Mouse (Mus musculus): ENCODE results near the gene Scn1a. TPM values are rescaled to one million over a fixed set of nuclear protein-coding genes. Genes with fewer than 3 reads are reported as not detected.

Scn1a gene
- polyA plus RNA-seq, 1 experiment from 2014 or later = 1.8 TPM

DNA sequence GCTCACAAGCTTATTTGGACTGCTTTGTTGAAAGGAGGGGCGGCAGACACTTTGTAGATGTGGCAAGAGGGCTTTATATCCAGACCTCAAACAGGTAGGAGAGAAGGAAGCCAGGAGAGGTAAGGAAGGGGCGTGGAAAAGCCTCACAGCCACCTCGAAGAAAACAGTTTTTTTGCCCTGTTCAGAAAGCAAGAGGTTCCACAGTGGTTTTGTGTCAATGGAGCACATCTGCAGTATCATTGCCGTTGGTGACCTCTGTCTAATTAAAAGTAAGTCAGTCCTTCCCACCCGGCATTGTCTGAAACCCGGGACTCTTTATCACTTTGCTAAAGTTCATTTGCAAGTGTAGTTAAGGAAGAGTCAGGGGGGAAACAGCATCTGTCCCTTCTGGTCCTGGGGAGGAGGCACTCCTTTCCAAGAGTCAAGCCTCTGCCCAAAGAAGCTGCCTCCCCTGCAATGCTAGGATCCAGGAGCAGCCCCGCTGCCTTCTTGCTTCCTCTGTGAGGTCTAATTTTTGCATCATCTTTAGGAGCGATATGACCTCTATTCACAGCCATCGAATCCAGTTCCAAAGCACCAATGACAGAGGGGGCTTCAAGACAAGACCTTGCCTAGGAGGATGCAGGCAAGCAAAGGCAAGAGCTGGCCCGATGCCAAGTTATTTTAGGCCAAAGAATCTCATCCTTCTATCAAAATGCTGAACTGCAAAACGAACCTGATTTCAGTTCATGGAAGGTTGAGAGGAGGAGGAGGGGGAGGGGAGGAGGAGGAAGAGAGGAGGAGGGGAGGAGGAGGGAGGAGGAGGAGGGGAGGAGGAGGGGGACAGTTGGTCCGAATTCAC is 31.5 kb downstream of the Scn1a start:
- Histone ChIP-seq H3K36me3 (no peaks in the 10 kb centered on the region), H3K27ac (no peak overlapping the region), H3K9me3 (no peaks in the 10 kb centered on the region), H3K27me3 (peaks cover 25% of the 10 kb centered on the region), H3K4me3 (replicated peaks) (peak overlapping the region; percentile 47), H3K4me2 (peak overlapping the region; percentile 64), H3K9ac (replicated peaks) (peak overlapping the region; percentile 2; the same call in 1 of the 2 replicates), H3K4me1 (replicated peaks) (no peaks in the 10 kb centered on the region; the same call in 1 of the 2 replicates)
- 8% methylated on average over 12 of the region's 12 CpGs for WGBS
- ATAC-seq (ENCODE audit: insufficient number of reproducible peaks, insufficient read depth, low FRiP score, low TSS enrichment, low read depth) = no peak

DNA sequence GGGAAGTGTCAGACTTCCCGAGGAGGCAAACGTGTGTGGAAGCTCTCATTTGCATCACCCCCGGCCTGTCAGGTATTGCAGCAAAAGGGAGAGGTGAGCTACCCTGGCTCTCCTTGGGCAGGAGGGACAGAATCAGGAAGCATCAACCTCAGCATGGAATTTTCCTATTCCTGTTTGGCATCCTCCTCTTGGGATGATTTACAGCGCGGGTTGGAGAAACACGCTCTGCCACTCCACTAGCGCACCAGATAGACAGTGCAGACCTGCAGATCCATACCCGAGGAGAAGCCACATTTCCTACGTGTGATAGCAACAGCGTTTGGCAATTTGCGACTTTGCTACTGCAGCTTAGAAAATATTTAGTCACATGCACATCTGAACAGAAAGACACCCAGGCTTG is 32.2 kb downstream of the Scn1a start:
- Histone ChIP-seq H3K9me3 (no peaks in the 10 kb centered on the region), H3K4me2 (peak overlapping the region; percentile 64), H3K4me1 (replicated peaks) (no peaks in the 10 kb centered on the region; the same call in 1 of the 2 replicates), H3K9ac (replicated peaks) (no peak overlapping the region), H3K4me3 (replicated peaks) (peak overlapping the region; percentile 47), H3K27ac (no peak overlapping the region), H3K36me3 (no peaks in the 10 kb centered on the region), H3K27me3 (peaks cover 25% of the 10 kb centered on the region)
- WGBS = 13% methylated on average over 11 of the region's 11 CpGs
- ATAC-seq (ENCODE audit: insufficient number of reproducible peaks, insufficient read depth, low FRiP score, low TSS enrichment, low read depth) = no peak

DNA sequence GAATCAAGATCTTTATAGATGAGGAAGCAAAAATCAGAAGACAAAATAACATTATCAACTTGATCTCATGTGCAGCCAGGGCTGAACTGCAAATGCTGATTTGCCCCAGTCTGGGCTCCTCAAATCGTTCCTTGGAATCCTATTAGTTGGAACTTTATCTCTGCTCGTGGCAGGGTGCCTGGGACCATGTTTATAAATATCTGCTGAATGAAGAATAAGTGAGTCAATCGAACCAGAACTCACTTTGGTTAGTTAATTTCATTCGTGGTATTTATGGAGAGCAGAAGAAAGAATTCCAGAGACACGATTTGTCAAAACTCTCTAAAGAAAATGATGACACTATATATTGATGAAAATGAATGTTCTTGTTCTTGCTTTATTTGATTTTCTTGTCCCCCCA is 48.1 kb downstream of the Scn1a start:
- no peak for ATAC-seq (ENCODE audit: insufficient number of reproducible peaks, insufficient read depth, low FRiP score, low TSS enrichment, low read depth)
- H3K27me3 ChIP-seq = no peaks in the 10 kb centered on the region
- H3K4me2 ChIP-seq = no peak overlapping the region
- 85% methylated on average over 5 of the region's 5 CpGs for WGBS
- H3K27ac ChIP-seq = no peak overlapping the region
- no peak overlapping the region for H3K4me3 ChIP-seq (replicated peaks)
- no peak overlapping the region for H3K9ac ChIP-seq (replicated peaks)
- H3K36me3 ChIP-seq = no peaks in the 10 kb centered on the region
- no peaks in the 10 kb centered on the region for H3K4me1 ChIP-seq (replicated peaks)
- H3K9me3 ChIP-seq = no peaks in the 10 kb centered on the region

DNA sequence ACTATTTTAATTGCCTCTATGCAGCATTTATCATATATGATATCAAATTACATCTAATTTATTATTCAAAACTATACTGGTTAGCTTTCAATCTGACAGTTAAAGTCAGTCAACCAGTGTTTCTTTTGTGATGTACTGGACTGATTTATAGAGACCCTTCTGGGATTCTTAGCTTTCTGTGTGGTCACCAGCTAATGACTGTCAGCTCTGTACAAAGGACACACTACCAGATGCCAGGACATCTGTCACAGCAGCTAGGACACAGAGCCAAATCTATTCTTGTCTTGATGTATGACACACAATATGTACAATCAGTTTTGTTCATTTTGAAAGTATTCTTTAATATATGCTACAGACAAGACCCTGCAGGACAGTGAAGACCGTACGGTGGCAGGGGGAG is 72.7 kb downstream of the Scn1a start:
- Histone ChIP-seq H3K4me3 (replicated peaks) (no peak overlapping the region), H3K36me3 (no peaks in the 10 kb centered on the region), H3K4me2 (no peak overlapping the region), H3K9me3 (no peaks in the 10 kb centered on the region), H3K9ac (replicated peaks) (no peak overlapping the region), H3K27ac (no peak overlapping the region), H3K27me3 (no peaks in the 10 kb centered on the region), H3K4me1 (replicated peaks) (no peaks in the 10 kb centered on the region)
- 88% methylated on average over 2 of the region's 2 CpGs for WGBS
- no peak for ATAC-seq (ENCODE audit: insufficient number of reproducible peaks, insufficient read depth, low FRiP score, low TSS enrichment, low read depth)

DNA sequence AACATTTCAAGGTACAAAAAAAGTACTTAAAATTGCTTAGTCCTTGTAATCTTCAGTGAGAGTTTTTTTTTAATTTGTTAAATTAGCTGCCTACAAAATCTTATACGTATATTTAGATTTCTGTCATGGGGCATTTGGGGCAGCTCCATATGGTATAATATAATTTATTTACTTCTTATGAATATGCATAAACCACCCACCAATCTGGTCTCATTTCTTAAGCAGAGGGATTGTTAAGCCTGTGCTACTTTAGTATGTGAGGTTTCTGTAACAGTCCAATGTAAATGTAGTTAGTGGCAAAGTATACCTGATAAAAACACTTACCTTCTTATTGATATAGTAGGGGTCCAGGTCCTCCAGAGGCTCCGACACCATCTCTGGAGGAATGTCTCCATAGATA is 90.0 kb downstream of the Scn1a start:
- no peak for ATAC-seq (ENCODE audit: insufficient number of reproducible peaks, insufficient read depth, low FRiP score, low TSS enrichment, low read depth)
- Histone ChIP-seq H3K4me1 (replicated peaks) (no peaks in the 10 kb centered on the region), H3K36me3 (no peaks in the 10 kb centered on the region), H3K27me3 (no peaks in the 10 kb centered on the region), H3K9me3 (no peaks in the 10 kb centered on the region), H3K27ac (no peak overlapping the region), H3K9ac (replicated peaks) (no peak overlapping the region), H3K4me2 (no peak overlapping the region), H3K4me3 (replicated peaks) (no peak overlapping the region)
- 93% methylated on average over 2 of the region's 2 CpGs for WGBS

DNA sequence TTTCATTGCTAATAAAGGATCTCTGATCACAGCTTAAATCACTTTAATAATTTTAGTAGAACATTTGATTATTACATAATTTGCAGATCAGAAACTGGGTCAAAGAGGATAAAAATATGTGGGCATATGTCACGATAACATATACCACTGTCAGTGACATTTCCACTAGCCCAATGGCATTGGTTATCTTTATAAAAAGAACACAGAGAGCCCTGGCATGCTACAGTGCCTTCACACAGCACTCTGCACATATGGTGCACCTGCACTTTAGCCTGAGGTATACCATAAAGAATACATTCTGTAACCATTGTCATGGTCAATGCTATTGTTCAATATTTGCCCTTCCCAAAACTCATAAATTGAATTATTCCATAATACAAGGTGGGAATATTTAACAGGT is 94.0 kb downstream of the Scn1a start:
- Histone ChIP-seq H3K27me3 (no peaks in the 10 kb centered on the region), H3K4me3 (replicated peaks) (no peak overlapping the region), H3K9me3 (no peaks in the 10 kb centered on the region), H3K4me1 (replicated peaks) (no peaks in the 10 kb centered on the region), H3K27ac (no peak overlapping the region), H3K9ac (replicated peaks) (no peak overlapping the region), H3K36me3 (no peaks in the 10 kb centered on the region), H3K4me2 (no peak overlapping the region)
- ATAC-seq (ENCODE audit: insufficient number of reproducible peaks, insufficient read depth, low FRiP score, low TSS enrichment, low read depth) = no peak
- WGBS = 98% methylated on average over 1 of the region's 1 CpGs

DNA sequence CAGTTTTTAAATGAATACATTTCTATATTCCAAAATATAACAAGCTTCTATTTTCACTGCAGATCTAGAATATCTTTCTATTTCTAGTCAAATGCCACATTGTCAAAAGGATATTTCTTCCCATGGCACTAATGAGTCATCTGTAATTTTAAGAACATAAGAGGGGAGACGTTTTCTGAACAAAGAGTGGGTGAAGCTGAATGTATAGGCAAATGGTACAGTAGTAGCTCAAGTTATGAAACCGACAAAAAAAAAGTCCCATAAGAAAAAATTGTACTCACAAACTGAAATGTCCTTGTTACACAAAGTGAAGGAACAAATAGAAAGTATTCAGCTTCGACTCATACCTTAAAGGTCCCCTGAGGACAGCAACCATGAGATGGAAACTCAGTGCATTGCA is 94.5 kb downstream of the Scn1a start:
- ATAC-seq (ENCODE audit: insufficient number of reproducible peaks, insufficient read depth, low FRiP score, low TSS enrichment, low read depth) = no peak
- Histone ChIP-seq H3K4me1 (replicated peaks) (no peaks in the 10 kb centered on the region), H3K27ac (no peak overlapping the region), H3K4me2 (no peak overlapping the region), H3K9me3 (no peaks in the 10 kb centered on the region), H3K4me3 (replicated peaks) (no peak overlapping the region), H3K27me3 (no peaks in the 10 kb centered on the region), H3K36me3 (no peaks in the 10 kb centered on the region), H3K9ac (replicated peaks) (no peak overlapping the region)
- WGBS = 75% methylated on average over 3 of the region's 3 CpGs

DNA sequence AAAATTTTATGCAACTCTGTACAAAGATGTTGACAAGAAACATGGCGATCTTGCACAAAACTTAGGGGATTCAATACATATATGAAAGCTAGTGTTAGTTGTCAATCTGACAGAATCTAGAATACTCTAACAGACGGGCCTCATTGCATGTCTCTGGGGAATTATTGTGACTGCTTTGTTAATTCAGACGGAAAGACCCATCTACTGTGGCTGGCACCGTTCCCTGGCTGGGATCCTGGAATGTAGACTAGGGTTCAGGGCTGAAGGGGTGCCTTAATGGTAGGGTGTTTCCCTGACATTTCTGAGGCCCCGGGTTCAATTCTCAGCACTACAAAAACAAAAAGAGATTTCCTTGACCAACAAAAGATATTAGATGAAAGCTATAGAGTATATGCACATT is 103.2 kb downstream of the Scn1a start:
- H3K9ac ChIP-seq (replicated peaks) = no peak overlapping the region
- no peak overlapping the region for H3K4me3 ChIP-seq (replicated peaks)
- H3K36me3 ChIP-seq = no peaks in the 10 kb centered on the region
- ATAC-seq (ENCODE audit: insufficient number of reproducible peaks, insufficient read depth, low FRiP score, low TSS enrichment, low read depth) = no peak
- H3K27me3 ChIP-seq = no peaks in the 10 kb centered on the region
- 75% methylated on average over 5 of the region's 5 CpGs for WGBS
- no peaks in the 10 kb centered on the region for H3K4me1 ChIP-seq (replicated peaks)
- H3K4me2 ChIP-seq = no peak overlapping the region
- no peaks in the 10 kb centered on the region for H3K9me3 ChIP-seq
- H3K27ac ChIP-seq = no peak overlapping the region

DNA sequence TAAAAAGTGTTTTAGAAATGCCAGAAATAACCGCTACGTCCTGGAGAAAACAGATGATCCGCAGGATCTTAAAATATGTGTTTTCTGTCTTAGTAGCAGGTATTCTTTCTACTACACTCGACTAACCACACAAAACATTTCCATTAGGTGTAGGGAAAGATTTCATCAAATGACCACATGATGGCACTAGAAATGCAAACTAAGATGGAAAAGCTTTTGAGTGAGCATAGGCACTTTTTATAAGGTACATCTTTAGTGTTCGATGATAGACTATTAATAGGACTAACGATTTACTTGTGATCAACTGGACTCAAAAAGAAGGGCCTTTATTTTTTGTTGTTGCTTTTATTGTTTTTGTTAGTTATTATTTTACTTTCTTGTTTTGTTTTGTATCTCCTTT is 104.2 kb downstream of the Scn1a start:
- Histone ChIP-seq H3K36me3 (no peaks in the 10 kb centered on the region), H3K27me3 (no peaks in the 10 kb centered on the region), H3K27ac (no peak overlapping the region), H3K4me2 (no peak overlapping the region), H3K9me3 (no peaks in the 10 kb centered on the region), H3K9ac (replicated peaks) (no peak overlapping the region), H3K4me3 (replicated peaks) (no peak overlapping the region), H3K4me1 (replicated peaks) (no peaks in the 10 kb centered on the region)
- ATAC-seq (ENCODE audit: insufficient number of reproducible peaks, insufficient read depth, low FRiP score, low TSS enrichment, low read depth) = no peak
- 67% methylated on average over 6 of the region's 6 CpGs for WGBS

DNA sequence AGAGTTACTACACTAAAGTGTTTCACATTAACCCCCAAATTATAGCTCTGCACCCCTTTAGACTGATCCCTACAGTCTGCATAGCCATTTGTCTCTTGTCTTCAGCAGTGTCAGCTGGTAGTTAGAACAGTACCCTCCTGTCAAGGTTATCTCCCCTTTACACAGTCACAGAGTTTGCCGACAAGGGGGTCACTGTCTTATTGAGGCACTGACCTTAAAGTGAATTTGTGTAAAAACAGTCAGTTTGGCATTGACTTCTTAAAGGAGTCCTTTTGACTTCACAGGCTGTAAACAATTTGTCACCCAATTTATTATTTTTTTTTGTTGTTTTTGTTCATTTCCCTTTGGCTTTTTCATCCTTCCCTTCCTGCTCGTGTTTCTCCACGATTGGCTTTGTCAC is 168.1 kb downstream of the Scn1a start:
- Histone ChIP-seq H3K4me1 (replicated peaks) (no peaks in the 10 kb centered on the region), H3K36me3 (no peaks in the 10 kb centered on the region), H3K4me3 (replicated peaks) (no peak overlapping the region), H3K9ac (replicated peaks) (no peak overlapping the region), H3K9me3 (no peaks in the 10 kb centered on the region), H3K27ac (no peak overlapping the region), H3K4me2 (no peak overlapping the region), H3K27me3 (no peaks in the 10 kb centered on the region)
- 78% methylated on average over 3 of the region's 3 CpGs for WGBS
- no peak for ATAC-seq (ENCODE audit: insufficient number of reproducible peaks, insufficient read depth, low FRiP score, low TSS enrichment, low read depth)

DNA sequence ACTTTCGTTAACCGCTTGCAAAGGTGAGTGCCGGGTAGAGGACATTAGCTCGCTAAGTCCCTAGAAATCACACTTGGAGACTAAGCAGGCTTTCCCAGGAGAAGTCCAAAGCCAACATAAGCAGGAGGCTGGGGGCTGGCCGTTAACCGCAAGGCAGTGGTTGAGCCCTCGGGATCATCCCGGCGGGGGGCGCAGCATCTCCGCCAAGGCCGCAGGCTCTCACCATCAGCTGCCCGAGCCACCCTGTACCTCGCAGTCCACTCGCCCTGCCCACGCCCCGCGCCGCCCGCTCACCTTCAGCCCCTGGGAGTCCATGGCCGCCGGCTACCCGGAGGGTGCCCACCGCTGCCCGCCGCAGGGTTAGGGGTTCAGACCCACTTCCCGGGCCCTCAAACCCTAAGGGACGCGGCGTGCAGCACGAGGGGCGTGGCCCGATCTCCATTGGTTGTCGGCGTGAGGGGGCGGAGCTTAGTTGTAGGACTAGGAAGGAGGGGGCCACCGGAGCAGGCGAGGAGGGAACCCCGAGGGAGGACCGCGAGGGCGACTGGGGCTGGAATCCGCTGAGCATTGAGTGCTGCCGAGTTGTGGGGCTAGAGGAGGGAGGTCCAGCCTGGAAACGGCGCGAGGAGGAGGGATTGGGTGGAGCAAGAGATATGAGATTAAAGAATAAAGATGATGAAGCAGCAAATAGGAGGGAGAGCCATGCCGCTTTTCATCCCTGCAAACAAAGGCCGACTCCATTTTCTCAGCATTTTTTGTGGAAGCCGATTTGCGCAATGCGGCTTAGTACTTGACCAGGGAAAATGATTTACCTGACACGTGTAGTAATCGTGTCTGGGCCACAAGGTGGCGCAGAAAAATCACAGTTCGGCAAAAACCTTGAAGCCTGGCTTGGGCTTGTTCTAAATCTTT is 184.2 kb downstream of the Scn1a start, which contains the start of gene Ttc21b:
TSS of gene Ttc21b (minus strand) at position 398 of the 912 bp plus-strand sequence.
- peaks cover 7% of the 10 kb centered on the region for H3K36me3 ChIP-seq
- H3K27ac ChIP-seq = peak within 1 kb of the TSS; percentile 78
- under 1% methylated on average over 53 of the region's 56 CpGs for WGBS
- H3K4me3 ChIP-seq (replicated peaks) = peak within 1 kb of the TSS; percentile 77
- H3K4me1 ChIP-seq (replicated peaks) = peaks cover 5% of the 10 kb centered on the region; the same call in 1 of the 2 replicates
- H3K27me3 ChIP-seq = no peaks in the 10 kb centered on the region
- peak within 1 kb of the TSS; percentile 72 for H3K9ac ChIP-seq (replicated peaks)
- peak; percentile 98 for ATAC-seq (ENCODE audit: insufficient number of reproducible peaks, insufficient read depth, low FRiP score, low TSS enrichment, low read depth)
- H3K9me3 ChIP-seq = no peaks in the 10 kb centered on the region
- peak within 1 kb of the TSS; percentile 55 for H3K4me2 ChIP-seq

All from limb, embryonic 12.5 days (tissue).